Mouse (Mus musculus) ES-Bruce4 (cell line): Measurements from ENCODE around the gene Ccne1.

Experiments used
- CTCF ChIP-seq: IDR thresholded peaks from one replicate; pipeline ENCODE4 v1.8.1; 2011; ENCODE audit warnings: low read depth, low read length
- EP300 ChIP-seq: IDR thresholded peaks from 2 replicates; pipeline ENCODE4 v1.6.1; 2011; ENCODE audit warnings: low read depth, low read length; ENCODE audit not compliant: insufficient read depth
- POLR2A ChIP-seq: IDR thresholded peaks from one replicate; pipeline ENCODE4 v1.8.1; 2011; ENCODE audit warnings: low read length; ENCODE audit not compliant: insufficient read depth

- TF ChIP-seq CTCF: no peak
- TF ChIP-seq EP300: no peak
- no peak for TF ChIP-seq POLR2A
Observed at GRCm38 (mm10) chr7:38071065-38071464, 36.3 kb downstream of the Ccne1 start.
